Mouse (Mus musculus): ENCODE measurements around the gene Ang5. TPM values are rescaled to one million over a fixed set of nuclear protein-coding genes. Genes with fewer than 3 reads are reported as not detected.
"Not testable (repeated sequence)": the region's sequence is repeated elsewhere in the genome, so short reads cannot be mapped to it uniquely, and the experiment has no call there.

The Ang5 gene
- not detected in 2 replicates for polyA plus RNA-seq (2014; fragmentation: Nextera tagmentation; extraction: Ambion mirVana)

- H3K4me3 ChIP-seq (ENCODE audit: low read depth, low read length); H3K36me3 ChIP-seq (ENCODE audit: control insufficient read depth, insufficient read depth, low read length); H3K9ac ChIP-seq (replicated peaks; ENCODE audit: low read depth, low read length); H3K9me3 ChIP-seq (ENCODE audit: control insufficient read depth, low read length); H3K4me2 ChIP-seq (ENCODE audit: low read depth, low read length); H3K27me3 ChIP-seq (ENCODE audit: control insufficient read depth, insufficient read depth, low read length); ATAC-seq (ENCODE audit: low read depth); H3K27ac ChIP-seq (ENCODE audit: low read depth, low read length); H3K4me1 ChIP-seq (ENCODE audit: control insufficient read depth, insufficient read depth, low read length): not testable (repeated sequence)
- WGBS, result no CpG with 5 or more reads among the region's 2 CpGs
Observed at GRCm38 (mm10) chr14:43956769-43957168, at the start of gene Ang5. Gene Ang5 (plus strand): TSS chr14:43957069.

- not testable (repeated sequence) for H3K9ac ChIP-seq (replicated peaks; ENCODE audit: low read depth, low read length); H3K4me2 ChIP-seq (ENCODE audit: low read depth, low read length); H3K9me3 ChIP-seq (ENCODE audit: control insufficient read depth, low read length); H3K36me3 ChIP-seq (ENCODE audit: control insufficient read depth, insufficient read depth, low read length); ATAC-seq (ENCODE audit: low read depth); H3K4me1 ChIP-seq (ENCODE audit: control insufficient read depth, insufficient read depth, low read length); H3K27ac ChIP-seq (ENCODE audit: low read depth, low read length); H3K4me3 ChIP-seq (ENCODE audit: low read depth, low read length); H3K27me3 ChIP-seq (ENCODE audit: control insufficient read depth, insufficient read depth, low read length)
Observed at GRCm38 (mm10) chr14:43918214-43918613, 38.7 kb upstream of the Ang5 start.

- H3K27ac ChIP-seq (ENCODE audit: low read depth, low read length); ATAC-seq (ENCODE audit: low read depth); H3K4me2 ChIP-seq (ENCODE audit: low read depth, low read length); H3K4me3 ChIP-seq (ENCODE audit: low read depth, low read length); H3K9ac ChIP-seq (replicated peaks; ENCODE audit: low read depth, low read length); H3K9me3 ChIP-seq (ENCODE audit: control insufficient read depth, low read length); H3K4me1 ChIP-seq (ENCODE audit: control insufficient read depth, insufficient read depth, low read length); H3K27me3 ChIP-seq (ENCODE audit: control insufficient read depth, insufficient read depth, low read length); H3K36me3 ChIP-seq (ENCODE audit: control insufficient read depth, insufficient read depth, low read length): not testable (repeated sequence)
- 91% methylated on average over 3 of the region's 3 CpGs for WGBS
Observed at GRCm38 (mm10) chr14:43923459-43923858, 33.4 kb upstream of the Ang5 start, which contains the start of gene Ear10. Gene Ear10 (minus strand): TSS chr14:43923559.

GRCm38 (mm10) chr14:43924688-43925403, 32.0 kb upstream of the Ang5 start, which contains the start of gene Gm8113:
Gene Gm8113 (plus strand): TSS chr14:43925390.
- peak within 1 kb of the TSS; percentile 42 for H3K4me2 ChIP-seq (ENCODE audit: low read depth, low read length)
- H3K27ac ChIP-seq (ENCODE audit: low read depth, low read length), result peak within 1 kb of the TSS; percentile 65
- not testable (repeated sequence) for H3K36me3 ChIP-seq (ENCODE audit: control insufficient read depth, insufficient read depth, low read length); H3K4me1 ChIP-seq (ENCODE audit: control insufficient read depth, insufficient read depth, low read length); H3K27me3 ChIP-seq (ENCODE audit: control insufficient read depth, insufficient read depth, low read length); H3K9me3 ChIP-seq (ENCODE audit: control insufficient read depth, low read length)
- ATAC-seq (ENCODE audit: low read depth), result peak; percentile 100
- 9% methylated on average over 10 of the region's 10 CpGs for WGBS
- H3K4me3 ChIP-seq (ENCODE audit: low read depth, low read length), result peak within 1 kb of the TSS; percentile 45
- H3K9ac ChIP-seq (replicated peaks; ENCODE audit: low read depth, low read length), result peak within 1 kb of the TSS; percentile 57

GRCm38 (mm10) chr14:43925404-43925950, 31.4 kb upstream of the Ang5 start:
- H3K9ac ChIP-seq (replicated peaks; ENCODE audit: low read depth, low read length), result peak overlapping the region; percentile 57
- 4% methylated on average over 21 of the region's 21 CpGs for WGBS
- peak overlapping the region; percentile 42 for H3K4me2 ChIP-seq (ENCODE audit: low read depth, low read length)
- H3K4me1 ChIP-seq (ENCODE audit: control insufficient read depth, insufficient read depth, low read length); H3K36me3 ChIP-seq (ENCODE audit: control insufficient read depth, insufficient read depth, low read length); H3K27me3 ChIP-seq (ENCODE audit: control insufficient read depth, insufficient read depth, low read length); H3K9me3 ChIP-seq (ENCODE audit: control insufficient read depth, low read length): not testable (repeated sequence)
- H3K27ac ChIP-seq (ENCODE audit: low read depth, low read length), result peak overlapping the region; percentile 65
- ATAC-seq (ENCODE audit: low read depth), result peak; percentile 94
- H3K4me3 ChIP-seq (ENCODE audit: low read depth, low read length), result peak overlapping the region; percentile 45

GRCm38 (mm10) chr14:43932991-43933390, 23.9 kb upstream of the Ang5 start:
- H3K9me3 ChIP-seq (ENCODE audit: control insufficient read depth, low read length); H3K9ac ChIP-seq (replicated peaks; ENCODE audit: low read depth, low read length); H3K36me3 ChIP-seq (ENCODE audit: control insufficient read depth, insufficient read depth, low read length); H3K4me1 ChIP-seq (ENCODE audit: control insufficient read depth, insufficient read depth, low read length); ATAC-seq (ENCODE audit: low read depth); H3K27ac ChIP-seq (ENCODE audit: low read depth, low read length); H3K27me3 ChIP-seq (ENCODE audit: control insufficient read depth, insufficient read depth, low read length); H3K4me3 ChIP-seq (ENCODE audit: low read depth, low read length); H3K4me2 ChIP-seq (ENCODE audit: low read depth, low read length): not testable (repeated sequence)
- 17% methylated on average over 8 of the region's 8 CpGs for WGBS

- WGBS, result 57% methylated on average over 5 of the region's 5 CpGs
- ATAC-seq (ENCODE audit: low read depth), result not testable (repeated sequence)
Observed at GRCm38 (mm10) chr14:43933399-43933798, 23.5 kb upstream of the Ang5 start.

GRCm38 (mm10) chr14:43953382-43953781, 3.5 kb upstream of the Ang5 start:
- H3K27me3 ChIP-seq (ENCODE audit: control insufficient read depth, insufficient read depth, low read length); H3K4me3 ChIP-seq (ENCODE audit: low read depth, low read length); H3K9ac ChIP-seq (replicated peaks; ENCODE audit: low read depth, low read length); ATAC-seq (ENCODE audit: low read depth); H3K4me2 ChIP-seq (ENCODE audit: low read depth, low read length); H3K36me3 ChIP-seq (ENCODE audit: control insufficient read depth, insufficient read depth, low read length); H3K27ac ChIP-seq (ENCODE audit: low read depth, low read length); H3K9me3 ChIP-seq (ENCODE audit: control insufficient read depth, low read length); H3K4me1 ChIP-seq (ENCODE audit: control insufficient read depth, insufficient read depth, low read length): not testable (repeated sequence)
- 30% methylated on average over 1 of the region's 2 CpGs for WGBS

More at GRCm38 (mm10) chr14:43933399-43933798, 23.5 kb upstream of the Ang5 start:
- H3K27ac ChIP-seq (ENCODE audit: low read depth, low read length); H3K4me2 ChIP-seq (ENCODE audit: low read depth, low read length); H3K9me3 ChIP-seq (ENCODE audit: control insufficient read depth, low read length); H3K4me1 ChIP-seq (ENCODE audit: control insufficient read depth, insufficient read depth, low read length); H3K27me3 ChIP-seq (ENCODE audit: control insufficient read depth, insufficient read depth, low read length); H3K9ac ChIP-seq (replicated peaks; ENCODE audit: low read depth, low read length); H3K4me3 ChIP-seq (ENCODE audit: low read depth, low read length); H3K36me3 ChIP-seq (ENCODE audit: control insufficient read depth, insufficient read depth, low read length): not testable (repeated sequence)

GRCm38 (mm10) chr14:43955074-43955473, 1.8 kb upstream of the Ang5 start:
- ATAC-seq (ENCODE audit: low read depth); H3K4me2 ChIP-seq (ENCODE audit: low read depth, low read length); H3K9ac ChIP-seq (replicated peaks; ENCODE audit: low read depth, low read length); H3K4me3 ChIP-seq (ENCODE audit: low read depth, low read length); H3K9me3 ChIP-seq (ENCODE audit: control insufficient read depth, low read length); H3K36me3 ChIP-seq (ENCODE audit: control insufficient read depth, insufficient read depth, low read length); H3K27me3 ChIP-seq (ENCODE audit: control insufficient read depth, insufficient read depth, low read length); H3K4me1 ChIP-seq (ENCODE audit: control insufficient read depth, insufficient read depth, low read length); H3K27ac ChIP-seq (ENCODE audit: low read depth, low read length): not testable (repeated sequence)
- no CpG with 5 or more reads among the region's 1 CpGs for whole genome bisulfite sequencing
